Mouse (Mus musculus): Measurements from ENCODE around the gene Olfr104-ps. TPM values are rescaled to one million over a fixed set of nuclear protein-coding genes. Genes with fewer than 3 reads are reported as not detected.

Gene Olfr104-ps
- total RNA-seq (2021) = not detected
- long read RNA-seq, experiment 1 = 0 reads
- long read RNA-seq, experiment 2 = 0 reads

DNA sequence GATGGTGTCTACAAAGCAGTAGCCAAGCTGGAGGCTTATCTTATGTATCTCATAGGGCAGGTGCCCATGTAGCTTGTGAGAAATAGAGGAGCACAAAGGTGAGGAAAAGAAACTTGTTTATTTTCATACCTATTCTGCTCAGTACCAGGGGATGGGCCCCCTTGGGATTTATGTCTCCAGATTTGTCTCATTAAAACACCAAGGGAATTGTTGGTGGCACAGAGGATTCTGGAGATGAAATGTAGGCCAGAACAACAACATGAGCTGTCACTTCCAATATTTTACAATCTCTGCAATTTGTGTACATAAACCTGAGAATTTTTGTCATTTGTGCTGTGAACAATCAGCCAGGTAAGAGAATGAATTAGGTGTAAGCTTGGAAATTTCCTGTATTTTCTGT, at the start of gene Olfr104-ps:
Gene Olfr104-ps, plus strand, starts transcription at position 301 of the 400 bp plus-strand sequence.
- intact Hi-C loops (cut with DNase I) = no loop called here
- DNase-seq = no peak

DNA sequence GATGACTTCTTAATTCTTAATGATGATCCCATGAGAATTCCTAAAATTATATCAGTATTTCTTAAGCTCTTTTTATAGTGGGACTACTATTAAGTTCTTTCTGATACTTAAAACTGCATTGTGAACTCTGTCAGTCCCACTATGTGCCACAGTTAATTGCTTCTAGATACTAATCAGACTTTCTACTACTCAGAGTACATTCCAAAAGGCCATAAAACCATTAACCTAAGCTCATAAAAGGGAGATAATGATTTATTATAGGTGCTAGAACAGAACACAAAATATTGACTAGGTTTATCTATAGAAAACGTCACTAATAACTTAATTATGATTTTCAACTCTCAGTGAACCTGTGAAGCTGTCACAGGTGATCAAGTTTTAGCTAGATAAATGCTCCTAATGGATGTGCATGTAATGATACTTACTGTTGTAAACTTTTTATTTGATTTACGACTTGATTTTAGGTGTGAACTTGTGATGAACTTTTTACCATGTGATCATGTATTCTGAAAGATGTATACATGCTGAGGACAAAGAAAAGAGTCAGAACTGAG, 49.2 kb upstream of the Olfr104-ps start:
- no peak for DNase-seq
- intact Hi-C loops (cut with DNase I) = no loop called here

GRCm38 (mm10) chr17:37316954-37317353, 42.4 kb upstream of the Olfr104-ps start, which contains the start of gene Olfr102:
Gene Olfr102, minus strand, starts transcription at chr17:37317054.
- intact Hi-C loops (cut with DNase I) = no loop called here
- no peak for DNase-seq

DNA sequence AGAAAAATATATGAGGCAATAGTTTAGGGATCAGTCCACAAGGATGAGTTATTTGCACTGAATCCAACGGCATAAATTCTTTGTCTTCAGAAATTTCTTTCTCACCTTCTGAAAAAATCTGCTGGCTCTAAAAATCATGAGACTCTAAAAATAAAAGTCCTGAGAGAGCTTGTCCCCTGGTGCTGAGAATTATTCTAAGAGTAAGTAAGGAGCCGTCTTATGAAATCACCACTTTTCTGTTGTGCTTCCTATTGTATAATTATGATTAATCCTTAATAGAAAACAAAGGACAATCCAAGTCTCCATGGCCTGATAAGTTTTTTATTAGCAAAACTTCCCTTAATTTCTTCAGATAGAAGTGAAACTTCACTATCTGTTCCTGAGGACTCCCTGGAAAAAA, 19.8 kb upstream of the Olfr104-ps start, which contains the start of gene Olfr103:
Gene Olfr103, minus strand, starts transcription at position 101 of the 400 bp plus-strand sequence.
- no peak for DNase-seq
- intact Hi-C loops (cut with DNase I) = no loop called here

- no peak for DNase-seq
- intact Hi-C loops (cut with DNase I) = no loop called here
Measured at GRCm38 (mm10) chr17:37378733-37379132, 19.4 kb downstream of the Olfr104-ps start, which contains the start of gene Olfr105-ps. Gene Olfr105-ps, plus strand, starts transcription at chr17:37379033.

DNA sequence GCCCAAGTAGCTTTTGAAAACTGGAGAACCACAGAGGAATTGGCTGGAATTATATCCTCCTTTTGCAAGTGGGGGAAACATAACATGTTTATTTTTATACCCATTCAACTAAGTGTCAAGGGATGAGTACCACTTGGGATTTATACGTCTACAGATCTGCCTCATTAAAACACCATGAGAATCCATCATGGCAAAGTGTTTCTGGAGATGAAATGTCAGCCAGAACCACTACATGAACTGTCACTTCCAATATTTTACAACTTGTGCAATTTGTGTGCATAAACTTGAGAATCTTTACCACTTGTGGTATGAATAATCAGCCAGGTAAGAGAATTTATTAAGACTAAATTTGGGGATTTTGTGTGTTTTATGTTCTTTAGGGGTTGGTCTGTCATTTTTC, 30.7 kb downstream of the Olfr104-ps start, which contains the start of gene Olfr106-ps:
Gene Olfr106-ps, plus strand, starts transcription at position 301 of the 400 bp plus-strand sequence.
- DNase-seq = no peak
- intact Hi-C loops (cut with DNase I) = no loop called here

DNA sequence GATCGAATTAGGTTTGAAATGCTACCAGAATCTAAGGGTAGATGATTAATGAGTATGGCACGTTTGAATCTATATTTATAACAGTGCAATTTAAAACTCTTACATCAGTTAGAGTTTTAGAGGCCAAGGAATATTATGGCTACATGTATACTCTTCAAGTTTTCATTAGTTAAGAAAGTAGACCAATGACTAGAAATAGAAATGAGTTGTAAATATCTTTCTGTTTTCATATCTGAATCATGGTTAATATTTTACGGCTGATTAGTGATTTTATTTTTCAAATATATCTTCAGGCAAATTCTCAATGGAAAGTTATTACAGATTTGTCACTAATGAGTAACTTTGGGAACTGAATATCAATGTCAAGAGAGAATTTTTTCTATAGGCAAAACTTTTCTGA, 39.5 kb downstream of the Olfr104-ps start, which contains the start of gene Olfr107:
Gene Olfr107, plus strand, starts transcription at position 301 of the 400 bp plus-strand sequence.
- DNase-seq = no peak
- intact Hi-C loops (cut with DNase I) = no loop called here

DNA sequence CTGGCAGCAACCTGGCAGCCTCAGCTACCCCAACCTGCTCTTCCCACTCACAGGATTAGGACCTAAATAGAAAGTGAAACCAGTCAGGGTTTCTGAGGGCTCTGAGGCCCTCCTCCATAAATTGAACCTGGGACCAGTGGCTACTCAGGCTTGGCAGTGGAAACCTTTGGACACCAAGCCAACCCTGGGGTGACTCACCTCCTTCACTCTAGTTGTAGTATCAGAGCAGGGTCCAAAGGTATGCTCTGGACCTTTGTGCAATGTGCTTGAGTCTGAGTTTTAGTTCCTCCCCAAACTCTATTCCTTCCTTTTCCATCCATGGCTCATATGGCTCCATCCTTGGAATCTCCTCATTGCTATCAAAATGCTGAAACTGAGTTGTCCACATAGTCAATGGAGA, 54.0 kb downstream of the Olfr104-ps start:
- intact Hi-C loops (cut with DNase I) = no loop called here
- DNase-seq = no peak

Other genes with a start within 250 kb of the Olfr104-ps start
- gene Olfr92, start 239.5 kb upstream of the Olfr104-ps start, total RNA-seq (2021) = not detected
- gene Olfr93, start 198.1 kb upstream of the Olfr104-ps start, total RNA-seq (2021) = not detected
- gene Ubd, start 165.7 kb upstream of the Olfr104-ps start, total RNA-seq (2021) = under 1 TPM in 1 of 2 experiments, not detected in 1; 0.80 TPM
- not detected for gene Olfr94, start 158.6 kb upstream of the Olfr104-ps start, total RNA-seq (2021)
- gene Olfr95, start 146.5 kb upstream of the Olfr104-ps start, total RNA-seq (2021) = not detected
- gene Olfr96, start 139.4 kb upstream of the Olfr104-ps start, total RNA-seq (2021) = not detected
- gene Olfr97, start 122.3 kb upstream of the Olfr104-ps start, total RNA-seq (2021) = not detected
- not detected for gene Olfr98, start 95.8 kb upstream of the Olfr104-ps start, total RNA-seq (2021)
- gene H2-M3, start 89.4 kb upstream of the Olfr104-ps start, total RNA-seq (2021) = 1 to 10 TPM; 2.3 to 2.4 TPM
- gene Olfr99, start 76.1 kb upstream of the Olfr104-ps start, total RNA-seq (2021) = not detected
- not detected for gene Olfr101, start 55.3 kb upstream of the Olfr104-ps start, total RNA-seq (2021)
- not detected for gene Olfr102, start 42.5 kb upstream of the Olfr104-ps start, total RNA-seq (2021)
- not detected for gene Olfr103, start 19.9 kb upstream of the Olfr104-ps start, total RNA-seq (2021)
- not detected for gene Olfr105-ps, start 19.5 kb downstream of the Olfr104-ps start, total RNA-seq (2021)
- not detected for gene Olfr106-ps, start 30.8 kb downstream of the Olfr104-ps start, total RNA-seq (2021)
- not detected for gene Olfr107, start 39.6 kb downstream of the Olfr104-ps start, total RNA-seq (2021)
- gene Olfr108, start 85.9 kb downstream of the Olfr104-ps start, total RNA-seq (2021) = not detected
- gene Olfr109, start 99.3 kb downstream of the Olfr104-ps start, total RNA-seq (2021) = not detected
- gene H2-M2, start 124.0 kb downstream of the Olfr104-ps start, total RNA-seq (2021) = under 1 TPM in 1 of 2 experiments, not detected in 1; 0.49 TPM
- gene Olfr110, start 132.9 kb downstream of the Olfr104-ps start, total RNA-seq (2021) = not detected
- not detected for gene Olfr111, start 148.4 kb downstream of the Olfr104-ps start, total RNA-seq (2021)
- gene Olfr112, start 209.9 kb downstream of the Olfr104-ps start, total RNA-seq (2021) = not detected
- gene Olfr113, start 218.1 kb downstream of the Olfr104-ps start, total RNA-seq (2021) = not detected
- not detected for gene Olfr114, start 233.2 kb downstream of the Olfr104-ps start, total RNA-seq (2021)